Mouse (Mus musculus) ES-E14 (cell line): ENCODE results near the gene Rnf43. TPM values are rescaled to one million over a fixed set of nuclear protein-coding genes. Genes with fewer than 3 reads are reported as not detected.

Experiments used
- DNase-seq: peaks from one replicate; pipeline ENCODE4 v3.0.0-alpha.2; 2013; ENCODE audit warnings: low read depth, low spot score
- H3K27ac ChIP-seq: 2 replicates; pipeline ENCODE4 v1.5.1; 2012; ENCODE audit warnings: low read depth, mild to moderate bottlenecking, low read length, moderate library complexity, mixed read lengths; ENCODE audit not compliant: poor library complexity, insufficient read depth, severe bottlenecking
- H3K36me3 ChIP-seq: 2 replicates; pipeline ENCODE4 v1.6.1; 2012; ENCODE audit warnings: mild to moderate bottlenecking, low read length, moderate library complexity, mixed read lengths; ENCODE audit not compliant: control insufficient read depth, poor library complexity, insufficient read depth, severe bottlenecking
- H3K4me1 ChIP-seq, 2 experiments: fragments of 150-350 bp in 1 of 2; sonication (generic) in 1 of 2; 2 replicates each; pipeline ENCODE4 v1.6.1; 2012; ENCODE audit warnings: low read length in 2 of 2, mild to moderate bottlenecking in 1 of 2, mixed read lengths in 1 of 2; ENCODE audit not compliant: control insufficient read depth in 2 of 2, insufficient read depth in 2 of 2, poor library complexity in 1 of 2
- H3K4me3 ChIP-seq, 2 experiments: fragments of 150-350 bp in 1 of 2; sonication (generic) in 1 of 2; 2 replicates each; pipeline ENCODE4 v1.5.1; 2012; ENCODE audit warnings: low read length in 2 of 2, low read depth in 1 of 2, mild to moderate bottlenecking in 1 of 2, mixed read lengths in 1 of 2; ENCODE audit not compliant: insufficient read depth in 1 of 2, poor library complexity in 1 of 2, severe bottlenecking in 1 of 2
- H3K9ac ChIP-seq: 2 replicates; pipeline ENCODE4 v1.6.1; 2012; ENCODE audit warnings: low read depth, mild to moderate bottlenecking, low read length, mixed read lengths; ENCODE audit not compliant: poor library complexity, insufficient read depth, severe bottlenecking
- H3K9me3 ChIP-seq: fragments of 150-350 bp; sonication (generic); 2 replicates; pipeline ENCODE4 v1.6.1; 2012; ENCODE audit warnings: low read depth, mild to moderate bottlenecking, low read length; ENCODE audit not compliant: control insufficient read depth, insufficient read depth
- CHD2 ChIP-seq: IDR thresholded peaks from 2 replicates; pipeline ENCODE4 v1.6.1; 2014; ENCODE audit warnings: mild to moderate bottlenecking, low read depth, low read length, inconsistent platforms
- HCFC1 ChIP-seq: IDR thresholded peaks from 2 replicates; pipeline ENCODE4 v1.6.1; 2012; ENCODE audit warnings: low read length, inconsistent platforms, borderline replicate concordance; ENCODE audit not compliant: insufficient read depth
- MAFK ChIP-seq: IDR thresholded peaks from 2 replicates; pipeline ENCODE4 v1.6.1; 2014; ENCODE audit warnings: mild to moderate bottlenecking, low read depth, low read length, inconsistent platforms; ENCODE audit not compliant: insufficient read depth
- ZC3H11A ChIP-seq: IDR thresholded peaks from 2 replicates; pipeline ENCODE4 v1.6.1; 2012; ENCODE audit warnings: low read depth, mild to moderate bottlenecking, inconsistent platforms, low read length, borderline replicate concordance
- ZNF384 ChIP-seq: IDR thresholded peaks from 2 replicates; pipeline ENCODE4 v1.6.1; 2012; ENCODE audit warnings: low read depth, low read length, inconsistent platforms
- in situ Hi-C, 2 experiments: fragments of 600-800 bp; cut with MboI; formaldehyde crosslinking; loops; one replicate each; pipeline ENCODE4 v1.15.1; 2025; ENCODE audit warnings: low sequenced_read_pairs in 2 of 2, inconsistent platforms in 1 of 2; ENCODE audit not compliant: unreplicated experiment in 2 of 2
- total RNA-seq: library from RNA; depleted of rRNA; stranded (reverse); fragments of 300-350 nt; gene quantifications from 2 replicates; pipeline ENCODE4 v1.2.3, GENCODE M21; 2012

Gene Rnf43
- total RNA-seq, 1 experiment, result 1.2 TPM

- Histone ChIP-seq H3K27ac (no peak overlapping the region), H3K4me1 (peaks cover under 1 to 3% of the 10 kb centered on the region in 2 experiments; a peak in 2 of 4 replicates), H3K4me3 (no peak overlapping the region), H3K36me3 (no peaks in the 10 kb centered on the region), H3K9me3 (no peaks in the 10 kb centered on the region), H3K9ac (no peak overlapping the region; the same call in 1 of the 2 replicates)
- DNase-seq, result no peak
- TF ChIP-seq HCFC1, result no peak
- TF ChIP-seq ZC3H11A, result no peak
- no peak for TF ChIP-seq CHD2
- no peak for TF ChIP-seq ZNF384
- no peak for TF ChIP-seq MAFK
- in situ Hi-C loops, result loop anchor here in 1 of 2 experiments (5.0 kb wide), 1 partner anchor 49 kb away; no protein-coding TSS in a partner anchor
Observed at GRCm38 (mm10) chr11:87715999-87716398, 53.5 kb downstream of the Rnf43 start.

- no peaks in the 10 kb centered on the region for H3K9me3 ChIP-seq
- no peak overlapping the region for H3K27ac ChIP-seq
- in situ Hi-C loops, result loop anchor here in 1 of 2 experiments (5.0 kb wide), 1 partner anchor 52 kb away; no protein-coding TSS in a partner anchor
- H3K9ac ChIP-seq, result no peak overlapping the region
- TF ChIP-seq ZNF384 (no peak), HCFC1 (no peak), MAFK (no peak), CHD2 (no peak)
- H3K4me3 ChIP-seq, result no peak overlapping the region
- no peaks in the 10 kb centered on the region for H3K36me3 ChIP-seq
- DNase-seq, result no peak
- no peaks in the 10 kb centered on the region for H3K4me1 ChIP-seq
Observed at GRCm38 (mm10) chr11:87719526-87719925, 57.0 kb downstream of the Rnf43 start.

GRCm38 (mm10) chr11:87720324-87720723 lies 57.8 kb downstream of the Rnf43 start:
- in situ Hi-C loops, result no loop called here
- no peaks in the 10 kb centered on the region for H3K9me3 ChIP-seq
- no peaks in the 10 kb centered on the region for H3K4me1 ChIP-seq
- H3K4me3 ChIP-seq, result peak overlapping the region in 1 of 2 experiments; percentile 37; a peak in 2 of 4 replicates
- no peak for TF ChIP-seq MAFK
- no peak for TF ChIP-seq CHD2
- no peak for TF ChIP-seq ZNF384
- TF ChIP-seq ZC3H11A, result no peak
- TF ChIP-seq HCFC1, result no peak
- no peaks in the 10 kb centered on the region for H3K36me3 ChIP-seq
- H3K9ac ChIP-seq, result no peak overlapping the region
- no peak overlapping the region for H3K27ac ChIP-seq
- DNase-seq, result no peak

GRCm38 (mm10) chr11:87720839-87721238 lies 58.3 kb downstream of the Rnf43 start:
- TF ChIP-seq CHD2 (no peak), ZC3H11A (no peak), MAFK (no peak)
- no peak for DNase-seq
- H3K4me3 ChIP-seq, result peak overlapping the region in 1 of 2 experiments; percentile 37; a peak in 2 of 4 replicates
- in situ Hi-C loops, result no loop called here
- no peaks in the 10 kb centered on the region for H3K36me3 ChIP-seq
- H3K27ac ChIP-seq, result no peak overlapping the region
- no peak overlapping the region for H3K9ac ChIP-seq
- H3K4me1 ChIP-seq, result no peaks in the 10 kb centered on the region
- H3K9me3 ChIP-seq, result no peaks in the 10 kb centered on the region

- in situ Hi-C loops, result no loop called here
- TF ChIP-seq HCFC1 (no peak), MAFK (no peak), CHD2 (no peak), ZNF384 (no peak), ZC3H11A (no peak)
- no peak for DNase-seq
- no peak overlapping the region for H3K27ac ChIP-seq
- no peaks in the 10 kb centered on the region for H3K9me3 ChIP-seq
- H3K9ac ChIP-seq, result no peak overlapping the region
- H3K4me1 ChIP-seq, result peaks cover 0 to 3% of the 10 kb centered on the region in 2 experiments; a peak in 1 of 4 replicates
- no peak overlapping the region for H3K4me3 ChIP-seq
- no peaks in the 10 kb centered on the region for H3K36me3 ChIP-seq
Observed at GRCm38 (mm10) chr11:87722168-87722567, 59.6 kb downstream of the Rnf43 start.
